In the genomic region with DNA sequence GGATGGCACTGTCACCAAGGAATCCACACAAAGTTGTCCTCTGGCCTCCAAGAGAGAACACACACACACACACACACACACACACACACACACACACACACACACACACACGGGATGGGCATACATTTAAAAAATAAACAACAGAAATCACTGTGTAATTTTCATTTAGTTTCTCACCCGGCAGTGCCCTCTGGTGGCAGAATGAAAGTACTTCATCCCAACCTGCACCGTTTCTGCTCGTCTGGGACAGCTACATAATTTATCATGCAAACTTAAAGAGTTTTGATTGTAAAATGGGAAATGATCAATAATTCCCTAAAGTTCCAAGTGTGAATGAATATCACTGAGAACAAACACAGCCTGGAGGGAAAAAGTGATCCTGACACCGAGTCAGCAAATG, we compare ENCODE assay signal across 10 mouse cellular contexts.
DNase-seq lines count a peak whose midpoint lies in the region; ATAC-seq and TF ChIP-seq lines count a peak whose summit lies in the region.
"Had no signal": no experiment of that assay in that cellular context is flagged by ENCODE, and none has a peak within 500 bp of the region (broad histone marks: within the 10 kb centered on the region; RNA-seq: fewer than 3 reads in every experiment).

No protein-coding gene starts in this region.

- no peak for ATAC-seq in heart, embryonic 12.5 days (ENCODE audit: insufficient number of reproducible peaks, low FRiP score)
- no peak for ATAC-seq in neural tube, embryonic 11.5 days (ENCODE audit: insufficient read depth, low FRiP score, low TSS enrichment)

- peak; percentile 49 to 74 for DNase-seq in heart, postnatal 10 days
- DNase-seq in 3T3-L1 (ENCODE audit: low read depth, low spot score), result peak; percentile 75
- peak; percentile 57 for DNase-seq in cerebellum, adult 9-10 months
- peak; percentile 65 to 82 for DNase-seq in layer of hippocampus, postnatal 25 days (ENCODE audit: extremely low spot score in 1 of 2, low spot score in 1 of 2)
- DNase-seq in neural tube, embryonic 11.5 days (ENCODE audit: low spot score), result peak; percentile 49
- no peak for DNase-seq in ovary, postnatal 36 days (ENCODE audit: low spot score)

- peaks cover 7% of the 10 kb centered on the region for H3K27me3 ChIP-seq in heart, embryonic 12.5 days (replicated peaks)
- H3K27me3 ChIP-seq in ES-Bruce4 (ENCODE audit: control insufficient read depth, insufficient read depth, low read length, poor library complexity, severe bottlenecking), result no peaks in the 10 kb centered on the region; the same call in 1 of the 2 replicates
- H3K27me3 ChIP-seq in neural tube, embryonic 11.5 days (ENCODE audit: control insufficient read depth, insufficient read depth, low read length), result no peaks in the 10 kb centered on the region
- H3K27me3 ChIP-seq: embryonic facial prominence, embryonic 15.5 days had no signal

- H3K9ac ChIP-seq in heart, embryonic 12.5 days, result no peak overlapping the region
- no peak overlapping the region for H3K9ac ChIP-seq in ES-Bruce4 (ENCODE audit: low read depth, poor library complexity, severe bottlenecking)
- no peak overlapping the region for H3K9ac ChIP-seq in neural tube, embryonic 11.5 days (ENCODE audit: low read length)
- H3K9ac ChIP-seq: embryonic facial prominence, embryonic 15.5 days; limb, embryonic 13.5 days had no signal

- H3K4me1 ChIP-seq in heart, embryonic 12.5 days (replicated peaks), result peaks cover 4% of the 10 kb centered on the region; the same call in 1 of the 2 replicates
- H3K4me1 ChIP-seq in ES-Bruce4 (ENCODE audit: control insufficient read depth, insufficient read depth, low read length), result no peaks in the 10 kb centered on the region
- H3K4me1 ChIP-seq in neural tube, embryonic 11.5 days (ENCODE audit: control insufficient read depth, insufficient read depth, low read length), result no peaks in the 10 kb centered on the region
- H3K4me1 ChIP-seq: embryonic facial prominence, embryonic 15.5 days; limb, embryonic 13.5 days had no signal

- TF ChIP-seq POLR2A in ES-Bruce4 (IDR thresholded peaks at IDR 0.05; ENCODE audit: insufficient read depth, low read length), result no peak

- no peak overlapping the region for H3K4me3 ChIP-seq in heart, embryonic 12.5 days
- no peak overlapping the region for H3K4me3 ChIP-seq in ES-Bruce4 (ENCODE audit: low read depth, low read length)
- H3K4me3 ChIP-seq in neural tube, embryonic 11.5 days (ENCODE audit: low read depth, low read length), result no peak overlapping the region
- H3K4me3 ChIP-seq: embryonic facial prominence, embryonic 15.5 days; limb, embryonic 13.5 days had no signal

- intact Hi-C loops in heart, postnatal 10 days (cut with DNase I), result loop anchor here (1.0 to 5.0 kb wide), 2 partner anchors 111 to 189 kb away; no protein-coding TSS in a partner anchor

- no peak for TF ChIP-seq EP300 in ES-Bruce4 (IDR thresholded peaks at IDR 0.05; ENCODE audit: insufficient read depth, low read depth, low read length)

- no peaks in the 10 kb centered on the region for H3K36me3 ChIP-seq in heart, embryonic 12.5 days
- H3K36me3 ChIP-seq in ES-Bruce4 (ENCODE audit: control insufficient read depth, insufficient read depth, low read length, poor library complexity, severe bottlenecking), result no peaks in the 10 kb centered on the region
- H3K36me3 ChIP-seq in neural tube, embryonic 11.5 days (ENCODE audit: control insufficient read depth, insufficient read depth, low read length), result no peaks in the 10 kb centered on the region
- H3K36me3 ChIP-seq: embryonic facial prominence, embryonic 15.5 days; limb, embryonic 13.5 days had no signal

- TF ChIP-seq CTCF in ES-Bruce4 (IDR thresholded peaks at IDR 0.05; ENCODE audit: low read depth, low read length), result peak; percentile 45

- WGBS in heart, embryonic 12.5 days, result 14% methylated on average over 5 of the region's 5 CpGs
- 15% methylated on average over 5 of the region's 5 CpGs for WGBS in neural tube, embryonic 11.5 days

- no peak overlapping the region for H3K4me2 ChIP-seq in heart, embryonic 12.5 days
- no peak overlapping the region for H3K4me2 ChIP-seq in neural tube, embryonic 11.5 days (ENCODE audit: low read depth)
- H3K4me2 ChIP-seq: embryonic facial prominence, embryonic 15.5 days; limb, embryonic 13.5 days had no signal

- H3K27ac ChIP-seq in heart, embryonic 12.5 days (ENCODE audit: poor library complexity, severe bottlenecking), result no peak overlapping the region
- H3K27ac ChIP-seq in ES-Bruce4 (ENCODE audit: insufficient read depth, low read length), result no peak overlapping the region
- no peak overlapping the region for H3K27ac ChIP-seq in neural tube, embryonic 11.5 days (ENCODE audit: low read depth, low read length)
- H3K27ac ChIP-seq: embryonic facial prominence, embryonic 15.5 days; limb, embryonic 13.5 days had no signal

- no peaks in the 10 kb centered on the region for H3K9me3 ChIP-seq in heart, embryonic 12.5 days (replicated peaks)
- H3K9me3 ChIP-seq in ES-Bruce4 (replicated peaks; ENCODE audit: control insufficient read depth, insufficient read depth, low read length, poor library complexity, severe bottlenecking), result no peaks in the 10 kb centered on the region
- no peaks in the 10 kb centered on the region for H3K9me3 ChIP-seq in neural tube, embryonic 11.5 days (ENCODE audit: control insufficient read depth, low read length)
- H3K9me3 ChIP-seq: embryonic facial prominence, embryonic 15.5 days; limb, embryonic 13.5 days had no signal
